Comparison of ENCODE assay signal across 20 mouse cellular contexts in the genomic region with DNA sequence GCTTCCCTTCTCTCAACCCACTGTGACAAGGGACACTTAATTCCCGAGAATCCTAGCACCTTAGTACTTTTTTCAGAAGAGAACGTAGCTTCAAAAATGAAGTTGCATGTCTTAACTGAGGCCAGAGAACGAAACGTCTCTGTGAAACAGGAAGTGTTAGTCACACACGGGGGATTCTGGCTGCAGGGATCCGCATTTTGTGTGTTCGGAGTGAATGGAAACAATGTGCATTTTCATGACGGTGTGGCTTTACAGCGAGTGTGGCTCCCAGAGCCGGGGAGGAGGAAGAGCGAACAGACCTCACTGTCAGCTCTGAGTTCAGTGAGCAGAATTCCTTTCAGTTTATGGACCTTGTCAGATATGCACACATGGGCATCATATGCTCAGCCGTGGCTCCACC.
A peak's percentile ranks its signal among the peaks of the same experiment; 100 is the strongest.
DNase-seq lines count a peak whose midpoint lies in the region; ATAC-seq and TF ChIP-seq lines count a peak whose summit lies in the region.
"Had no signal": no experiment of that assay in that cellular context is flagged by ENCODE, and none has a peak within 500 bp of the region (broad histone marks: within the 10 kb centered on the region; RNA-seq: fewer than 3 reads in every experiment).

No protein-coding gene starts in this region.

- H3K4me3 ChIP-seq in kidney, embryonic 16.5 days (ENCODE audit: low read length) = no peak overlapping the region
- H3K4me3 ChIP-seq in bone marrow macrophage, adult 2 months (ENCODE audit: insufficient read depth, low read length) = peak overlapping the region; percentile 9; the same call in 1 of the 2 replicates
- no peak overlapping the region for H3K4me3 ChIP-seq in embryonic facial prominence, embryonic 14.5 days (ENCODE audit: low read depth, low read length)
- peak overlapping the region; percentile 81 for H3K4me3 ChIP-seq in megakaryocyte, embryonic 14.5 days (replicated peaks)
- H3K4me3 ChIP-seq: forebrain, embryonic 15.5 days; heart, adult 2 months; hindbrain, embryonic 13.5 days; intestine, embryonic 15.5 days; liver, embryonic 15.5 days; stomach, embryonic 15.5 days had no signal

- no peak for ATAC-seq in kidney, embryonic 16.5 days (ENCODE audit: low FRiP score, low TSS enrichment)
- no peak for ATAC-seq in embryonic facial prominence, embryonic 14.5 days (ENCODE audit: low read depth)
- ATAC-seq: forebrain, embryonic 15.5 days; intestine, embryonic 15.5 days; midbrain, embryonic 16.5 days had no signal

- WGBS in kidney, embryonic 16.5 days = 31% methylated on average over 12 of the region's 12 CpGs
- 20% methylated on average over 12 of the region's 12 CpGs for WGBS in embryonic facial prominence, embryonic 14.5 days

- no peak overlapping the region for H3K27ac ChIP-seq in kidney, embryonic 16.5 days (ENCODE audit: low read length)
- H3K27ac ChIP-seq in bone marrow macrophage, adult 2 months (ENCODE audit: insufficient read depth, low read depth, low read length) = no peak overlapping the region
- no peak overlapping the region for H3K27ac ChIP-seq in embryonic facial prominence, embryonic 14.5 days (replicated peaks; ENCODE audit: low read depth, low read length)
- H3K27ac ChIP-seq: forebrain, embryonic 15.5 days; heart, adult 2 months; hindbrain, embryonic 13.5 days; intestine, embryonic 15.5 days; liver, embryonic 15.5 days; stomach, embryonic 15.5 days had no signal

- H3K4me2 ChIP-seq in kidney, embryonic 16.5 days (replicated peaks; ENCODE audit: low read depth, low read length) = peak overlapping the region; percentile 38
- H3K4me2 ChIP-seq in embryonic facial prominence, embryonic 14.5 days (ENCODE audit: low read depth, low read length) = peak overlapping the region; percentile 31
- H3K4me2 ChIP-seq: forebrain, embryonic 15.5 days; hindbrain, embryonic 13.5 days; intestine, embryonic 15.5 days; liver, embryonic 15.5 days; stomach, embryonic 15.5 days had no signal

- no peaks in the 10 kb centered on the region for H3K27me3 ChIP-seq in kidney, embryonic 16.5 days (ENCODE audit: insufficient read depth, low read length)
- H3K27me3 ChIP-seq in embryonic facial prominence, embryonic 14.5 days (replicated peaks; ENCODE audit: control insufficient read depth, insufficient read depth, low read length) = no peaks in the 10 kb centered on the region
- no peaks in the 10 kb centered on the region for H3K27me3 ChIP-seq in megakaryocyte, embryonic 14.5 days (replicated peaks)
- H3K27me3 ChIP-seq: forebrain, embryonic 15.5 days; hindbrain, embryonic 13.5 days; intestine, embryonic 15.5 days; liver, embryonic 15.5 days; stomach, embryonic 15.5 days had no signal

- H3K9me3 ChIP-seq in kidney, embryonic 16.5 days (ENCODE audit: low read length) = no peaks in the 10 kb centered on the region
- H3K9me3 ChIP-seq in embryonic facial prominence, embryonic 14.5 days (ENCODE audit: control insufficient read depth, low read length) = no peaks in the 10 kb centered on the region
- H3K9me3 ChIP-seq in megakaryocyte, embryonic 14.5 days = no peaks in the 10 kb centered on the region
- H3K9me3 ChIP-seq: forebrain, embryonic 15.5 days; hindbrain, embryonic 13.5 days; intestine, embryonic 15.5 days; liver, embryonic 15.5 days; stomach, embryonic 15.5 days had no signal

- TF ChIP-seq POLR2A in bone marrow macrophage, adult 2 months (IDR thresholded peaks at IDR 0.05; ENCODE audit: borderline replicate concordance, low read depth, low read length) = no peak

- TF ChIP-seq CTCF in bone marrow macrophage, adult 2 months (IDR thresholded peaks at IDR 0.05; ENCODE audit: low read depth, low read length) = no peak

- no peaks in the 10 kb centered on the region for H3K36me3 ChIP-seq in kidney, embryonic 16.5 days (ENCODE audit: insufficient read depth, low read length)
- H3K36me3 ChIP-seq in embryonic facial prominence, embryonic 14.5 days (ENCODE audit: control insufficient read depth, insufficient read depth, low read length) = no peaks in the 10 kb centered on the region
- no peaks in the 10 kb centered on the region for H3K36me3 ChIP-seq in megakaryocyte, embryonic 14.5 days (replicated peaks; ENCODE audit: low read length)
- H3K36me3 ChIP-seq: forebrain, embryonic 15.5 days; hindbrain, embryonic 13.5 days; intestine, embryonic 15.5 days; liver, embryonic 15.5 days; stomach, embryonic 15.5 days had no signal

- H3K9ac ChIP-seq in kidney, embryonic 16.5 days (replicated peaks; ENCODE audit: low read length) = no peak overlapping the region
- no peak overlapping the region for H3K9ac ChIP-seq in embryonic facial prominence, embryonic 14.5 days (ENCODE audit: low read depth, low read length)
- H3K9ac ChIP-seq: forebrain, embryonic 15.5 days; hindbrain, embryonic 13.5 days; intestine, embryonic 15.5 days; liver, embryonic 15.5 days; stomach, embryonic 15.5 days had no signal

- no peak for DNase-seq in kidney, adult 8-10 months
- no peak for DNase-seq in embryonic facial prominence, embryonic 14.5 days (ENCODE audit: low spot score)
- no peak for DNase-seq in left cerebral cortex, adult 9 months (ENCODE audit: low spot score in 2 of 2)
- DNase-seq in ovary, adult 18-20 months (ENCODE audit: low spot score) = no peak
- DNase-seq: adrenal gland, postnatal 25 days; cerebellum, postnatal 25 days; heart, adult 2 months; kidney, postnatal 36 days; lung, postnatal 4 days; retina, postnatal 1 day; thymus, postnatal 14 days had no signal

- H3K4me1 ChIP-seq in kidney, embryonic 16.5 days (ENCODE audit: insufficient read depth, low read length) = 0 out of 2 replicates have a peak, but pooled peaks cover 5% of the 10 kb centered on the region
- no peaks in the 10 kb centered on the region for H3K4me1 ChIP-seq in bone marrow macrophage, adult 2 months (ENCODE audit: control insufficient read depth, insufficient read depth, low read length)
- no peaks in the 10 kb centered on the region for H3K4me1 ChIP-seq in embryonic facial prominence, embryonic 14.5 days (ENCODE audit: control insufficient read depth, insufficient read depth, low read length)
- H3K4me1 ChIP-seq in megakaryocyte, embryonic 14.5 days = peaks cover 8% of the 10 kb centered on the region; the same call in 1 of the 2 replicates
- H3K4me1 ChIP-seq: hindbrain, embryonic 13.5 days; intestine, embryonic 15.5 days; stomach, embryonic 15.5 days had no signal

Comparison
In these comparisons a context has a peak if more than half of its experiments do, and no peak if none do; other contexts are left out.
1. H3K4me3 ChIP-seq: peak in bone marrow macrophage, adult 2 months (single experiment) and megakaryocyte, embryonic 14.5 days (single experiment); none in kidney, embryonic 16.5 days (single experiment) and embryonic facial prominence, embryonic 14.5 days (single experiment).